Mouse (Mus musculus): Measurements from ENCODE around the gene Rap2a.

Gene Rap2a

DNA sequence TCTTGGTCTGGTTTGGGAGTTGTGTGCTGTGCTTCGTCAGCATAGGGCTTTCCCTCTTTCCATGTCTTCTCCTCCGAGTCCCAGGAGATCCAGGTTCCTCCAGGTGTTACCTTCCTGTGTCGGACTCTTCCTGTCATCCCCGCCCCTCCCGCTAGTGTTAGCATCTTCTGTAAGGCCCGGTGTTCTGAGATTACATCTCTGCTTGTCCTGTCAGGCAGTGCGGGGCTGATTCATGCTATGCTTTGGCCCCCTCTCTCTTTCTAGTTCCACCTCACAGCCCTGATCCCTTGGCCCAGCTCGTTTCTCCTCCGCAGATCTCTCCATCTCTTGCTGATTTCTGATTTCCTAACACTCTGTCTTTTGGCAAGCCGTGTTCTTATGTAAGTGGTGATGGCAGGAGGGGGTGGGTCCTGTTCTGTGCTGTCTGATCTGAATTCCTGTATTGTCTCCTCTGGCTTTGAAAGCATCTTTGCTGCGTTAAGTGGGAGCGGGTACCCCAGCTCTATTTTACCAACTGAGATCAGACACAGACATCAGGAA is 21.8 kb downstream of the Rap2a start:
- DNase-seq = no peak

DNA sequence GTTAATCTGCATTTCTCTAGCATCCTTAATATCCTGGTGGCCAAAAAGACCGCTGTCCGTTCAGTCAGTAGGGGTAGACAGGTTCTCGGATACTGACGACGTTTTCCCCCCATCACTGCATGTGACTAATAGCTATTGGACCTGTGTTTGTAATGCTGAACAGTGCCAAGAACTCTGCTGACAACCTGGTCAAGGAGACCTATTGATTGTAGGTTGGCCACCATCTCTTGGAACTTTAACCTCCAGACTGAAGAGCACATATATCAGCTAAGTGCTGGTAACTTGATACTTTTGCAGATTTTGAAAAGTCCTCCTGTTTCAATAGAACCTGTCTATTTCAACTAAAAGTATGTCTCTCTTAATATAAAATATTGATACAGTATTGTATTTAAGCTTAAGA is 22.5 kb downstream of the Rap2a start:
- DNase-seq = no peak

DNA sequence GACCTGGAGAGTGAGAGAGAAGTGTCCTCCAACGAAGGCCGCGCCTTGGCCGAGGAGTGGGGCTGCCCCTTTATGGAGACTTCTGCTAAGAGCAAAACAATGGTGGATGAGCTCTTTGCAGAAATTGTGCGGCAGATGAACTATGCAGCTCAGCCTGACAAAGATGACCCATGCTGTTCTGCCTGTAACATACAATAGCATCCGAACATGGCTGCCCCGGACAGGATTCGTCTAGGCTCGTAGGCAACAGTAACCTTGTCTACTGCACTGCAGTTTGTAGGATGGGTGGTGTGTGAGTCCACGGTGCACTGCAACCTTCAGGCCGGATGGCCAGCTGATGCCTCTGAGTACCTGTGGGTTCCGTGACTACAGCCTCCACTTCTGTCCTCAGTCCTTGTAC is 25.4 kb downstream of the Rap2a start:
- no peak for DNase-seq

GRCm38 (mm10) chr14:120504423-120504822 is 26.2 kb downstream of the Rap2a start:
- DNase-seq = no peak

DNA sequence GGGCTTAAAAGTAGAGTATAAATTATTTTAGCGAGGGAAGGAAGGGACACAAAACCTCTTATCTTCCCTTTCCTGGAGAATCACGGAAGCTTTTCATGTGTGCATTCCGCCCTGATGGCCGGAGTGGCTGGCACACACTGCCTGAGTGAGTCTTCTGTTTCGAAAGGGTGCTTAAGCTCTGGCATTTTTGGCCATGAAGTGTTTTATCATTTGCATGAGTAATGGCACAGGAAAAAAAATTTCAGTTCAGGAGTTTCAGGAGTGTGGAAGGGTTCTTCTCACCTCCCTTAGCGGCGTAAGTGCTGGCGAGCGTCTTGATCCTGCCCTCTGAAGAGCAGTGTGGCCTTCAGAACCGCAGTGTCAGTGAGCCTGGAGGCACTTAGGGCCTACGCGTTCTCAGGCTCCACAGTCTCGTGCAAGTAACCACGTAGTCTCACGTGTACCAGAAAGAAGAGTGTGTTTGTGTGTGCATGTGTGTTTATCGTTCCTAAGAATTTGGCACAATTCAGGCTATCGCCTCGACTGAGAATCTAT is 26.8 kb downstream of the Rap2a start:
- no peak for DNase-seq

DNA sequence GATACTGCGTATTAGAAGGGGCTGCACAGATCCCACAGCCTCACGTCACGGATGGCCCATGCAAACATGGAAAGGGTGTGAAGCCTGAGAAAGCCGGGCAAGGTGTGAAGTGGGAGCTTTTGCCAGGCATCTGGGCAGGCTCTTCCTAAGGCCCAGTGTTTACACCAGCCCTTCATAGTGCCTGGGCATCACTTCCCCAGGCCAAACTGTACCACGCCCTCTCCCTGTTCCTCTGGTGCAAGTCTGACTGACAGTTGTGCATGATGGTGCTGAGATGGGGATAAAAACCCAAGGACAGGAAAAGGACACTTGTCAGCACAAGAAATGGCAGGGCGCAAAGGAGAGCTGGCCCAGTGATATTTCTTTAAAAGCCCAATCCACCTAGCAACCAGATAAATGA is 27.7 kb downstream of the Rap2a start:
- DNase-seq = no peak

DNA sequence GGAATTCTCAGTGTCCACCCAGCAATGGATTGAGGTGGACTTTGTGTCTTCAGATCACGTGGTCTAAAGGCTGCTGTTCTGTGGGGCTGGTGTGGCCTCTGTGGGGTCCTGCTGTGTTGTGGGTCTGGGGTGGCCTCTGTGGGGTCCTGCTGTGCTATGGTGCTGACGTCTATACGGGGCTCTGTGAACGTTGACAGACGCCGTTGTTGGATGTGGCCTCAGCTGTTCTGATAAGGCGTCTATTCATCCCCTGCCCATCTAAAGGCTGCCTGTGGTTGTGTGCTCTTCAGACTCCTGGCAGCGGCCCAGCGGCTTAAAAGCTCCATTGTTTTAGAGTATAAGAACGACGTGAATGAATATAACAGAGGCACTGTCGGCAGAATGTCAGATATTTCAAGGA is 29.3 kb downstream of the Rap2a start:
- no peak for DNase-seq

DNA sequence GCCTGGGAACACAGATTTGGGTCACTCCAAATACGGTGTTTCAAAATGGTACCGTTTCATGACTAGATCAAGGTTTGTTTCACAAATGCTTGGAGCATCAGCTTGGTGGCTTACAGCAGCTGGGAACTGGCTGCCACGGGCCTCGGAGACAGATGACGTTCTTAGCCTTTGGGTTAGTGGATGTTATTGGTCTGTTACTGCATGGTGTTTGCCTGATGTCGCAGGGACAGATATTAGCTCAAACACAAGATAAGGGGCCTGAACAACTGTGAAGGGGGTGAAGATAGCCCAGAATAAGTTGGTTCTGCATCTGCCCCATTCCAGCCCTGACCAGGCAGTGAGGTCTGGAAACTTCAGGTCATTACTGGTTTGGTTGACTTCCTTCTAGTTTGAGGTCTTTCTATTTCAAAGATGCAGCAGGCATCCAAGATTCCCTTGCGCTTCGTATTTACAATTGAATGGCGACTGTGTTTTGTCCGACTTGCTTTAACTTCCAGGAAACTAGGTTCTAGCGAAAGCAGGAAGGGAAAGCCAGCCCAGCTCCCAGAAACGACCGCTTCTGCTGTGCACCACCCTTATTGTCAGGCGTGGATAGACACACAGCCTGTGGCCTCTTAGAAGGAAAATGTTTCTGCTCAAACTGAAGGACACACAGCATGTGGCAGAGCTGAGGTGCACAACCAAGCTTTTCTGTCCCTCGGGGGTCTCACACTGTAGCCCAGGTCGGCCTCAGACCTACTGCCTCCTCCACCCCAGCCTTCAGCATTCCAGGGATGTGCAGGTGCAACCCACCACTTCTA is 30.5 kb downstream of the Rap2a start:
- DNase-seq = no peak

DNA sequence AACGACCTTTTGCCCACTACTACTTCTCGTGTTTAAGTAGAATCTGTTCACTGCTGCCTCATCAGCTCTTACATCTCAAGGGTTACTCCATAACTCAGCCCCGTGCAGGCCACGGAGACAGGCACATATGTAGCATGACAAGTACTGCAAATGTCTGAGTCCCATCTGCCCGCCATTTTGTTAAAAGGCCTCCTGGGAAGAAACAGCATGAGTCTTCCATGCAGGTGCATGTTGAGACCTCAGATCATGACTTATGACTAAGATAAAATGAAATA is 31.1 kb downstream of the Rap2a start:
- DNase-seq = no peak

- no peak for DNase-seq
These were observed 33.6 kb downstream of the Rap2a start for GRCm38 (mm10) chr14:120511821-120512220.

DNA sequence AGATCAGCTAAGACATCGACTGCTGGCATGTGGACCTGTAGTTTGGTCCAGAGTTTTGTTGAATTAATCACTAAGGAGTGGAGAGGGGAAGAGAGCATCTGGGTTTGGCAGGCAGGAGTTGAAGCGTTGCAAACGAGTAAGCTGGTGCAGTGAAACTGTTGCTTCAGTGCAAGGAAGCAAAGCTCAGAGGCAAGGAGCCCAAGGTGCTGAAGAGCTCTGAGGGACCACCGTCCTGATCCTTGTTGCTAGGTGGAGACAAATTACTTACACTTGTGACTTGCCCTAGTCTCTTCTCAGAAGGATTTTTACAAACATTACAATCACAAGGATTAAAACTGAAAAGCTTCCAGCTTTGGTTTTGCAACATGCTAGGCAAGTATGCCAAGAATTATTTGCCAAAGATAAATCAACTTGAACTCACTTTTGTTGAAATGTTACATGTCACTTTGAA is 36.6 kb downstream of the Rap2a start:
- DNase-seq = no peak

- DNase-seq = no peak
These were observed 37.1 kb downstream of the Rap2a start for GRCm38 (mm10) chr14:120515376-120515775.

DNA sequence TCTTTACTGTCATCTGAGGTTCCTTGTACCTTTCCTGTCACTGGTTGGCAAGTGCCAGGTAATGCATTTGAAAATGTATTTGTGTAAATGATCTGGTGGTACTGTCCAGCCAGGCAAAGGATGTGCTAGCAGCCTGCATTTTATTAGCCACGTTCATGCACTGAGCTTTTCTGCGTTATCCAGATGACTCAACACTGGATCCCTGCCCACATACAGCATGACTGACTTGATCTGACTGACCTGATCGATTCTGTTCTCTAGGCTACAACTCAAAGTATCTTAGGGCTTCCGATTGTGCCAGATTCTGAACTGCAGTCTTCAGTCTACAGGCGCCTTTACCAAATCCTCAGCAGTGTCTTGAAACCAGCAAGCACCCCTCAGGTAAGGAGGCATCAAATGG is 40.5 kb downstream of the Rap2a start:
- no peak for DNase-seq

- DNase-seq = no peak
These were observed 41.7 kb downstream of the Rap2a start for GRCm38 (mm10) chr14:120519921-120520320.

DNA sequence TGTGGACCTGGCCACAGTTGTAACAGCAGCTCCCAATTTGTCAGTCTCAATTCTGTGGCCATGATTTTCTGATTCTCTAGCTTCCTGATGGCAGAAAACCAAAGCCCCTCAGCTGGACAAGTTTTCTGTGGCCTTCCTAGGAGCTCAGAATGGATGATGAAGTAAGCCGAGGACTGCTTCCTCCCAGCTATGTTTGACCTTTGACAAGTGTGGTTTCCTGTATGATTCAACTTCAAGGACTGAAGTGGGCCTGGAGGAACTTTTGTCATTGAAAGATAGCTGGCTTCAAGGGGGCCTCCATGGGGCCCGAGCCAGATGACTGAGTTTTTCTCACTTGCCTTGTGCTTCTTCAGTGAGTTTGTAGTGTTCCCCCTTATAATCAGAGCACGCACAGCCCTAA is 42.6 kb downstream of the Rap2a start:
- no peak for DNase-seq

- DNase-seq = no peak
These were observed 45.1 kb downstream of the Rap2a start for GRCm38 (mm10) chr14:120523296-120523695.

GRCm38 (mm10) chr14:120525644-120526043 is 47.4 kb downstream of the Rap2a start:
- DNase-seq = no peak

GRCm38 (mm10) chr14:120533301-120533700 is 55.1 kb downstream of the Rap2a start:
- DNase-seq = no peak

DNA sequence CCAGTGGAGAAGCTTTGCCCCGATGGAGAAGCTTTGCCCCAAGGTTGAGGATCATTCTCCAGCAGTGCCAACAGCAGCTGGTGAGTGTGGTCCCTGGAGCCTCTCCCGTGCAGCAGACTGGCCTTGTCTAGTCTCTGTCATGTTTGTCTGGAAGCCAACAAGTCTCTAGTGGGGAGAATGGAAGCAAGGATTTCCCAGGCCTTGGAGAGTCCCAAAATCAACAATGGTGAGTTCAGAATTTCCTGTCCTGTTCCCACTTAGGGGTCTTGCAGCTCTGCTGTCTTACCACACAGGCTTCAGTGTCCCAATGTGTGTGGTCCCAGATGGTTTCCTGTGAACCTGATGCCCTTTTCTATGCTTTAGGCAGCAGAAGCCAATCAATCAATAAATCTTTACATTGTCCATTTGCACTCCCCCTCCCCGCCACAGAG is 56.6 kb downstream of the Rap2a start:
- DNase-seq = no peak

GRCm38 (mm10) chr14:120535446-120535845 is 57.2 kb downstream of the Rap2a start:
- DNase-seq = no peak

DNA sequence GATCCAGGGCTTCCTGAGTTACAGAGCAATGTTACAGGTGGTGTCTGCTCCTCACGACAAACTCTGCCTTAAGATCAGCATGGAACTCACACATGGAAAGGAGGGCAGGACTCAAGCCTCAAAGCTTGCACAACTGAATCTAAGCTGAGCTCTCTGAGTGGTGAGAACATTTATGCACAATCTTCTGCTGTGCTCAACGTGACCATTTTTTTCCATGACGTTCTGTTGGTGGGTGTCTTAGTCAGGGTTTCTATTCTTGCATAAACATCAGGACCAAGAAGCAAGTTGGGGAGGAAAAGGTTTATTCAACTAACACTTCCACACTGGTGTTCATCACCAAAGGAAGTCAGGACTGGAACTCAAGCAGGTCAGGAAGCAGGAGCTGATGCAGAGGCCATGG is 57.7 kb downstream of the Rap2a start:
- DNase-seq = no peak

- DNase-seq = no peak
These were observed 60.9 kb downstream of the Rap2a start for GRCm38 (mm10) chr14:120539128-120539527.

- DNase-seq = no peak
These were observed 61.4 kb downstream of the Rap2a start for GRCm38 (mm10) chr14:120539626-120540025.

GRCm38 (mm10) chr14:120542445-120542844 is 64.2 kb downstream of the Rap2a start:
- no peak for DNase-seq

DNA sequence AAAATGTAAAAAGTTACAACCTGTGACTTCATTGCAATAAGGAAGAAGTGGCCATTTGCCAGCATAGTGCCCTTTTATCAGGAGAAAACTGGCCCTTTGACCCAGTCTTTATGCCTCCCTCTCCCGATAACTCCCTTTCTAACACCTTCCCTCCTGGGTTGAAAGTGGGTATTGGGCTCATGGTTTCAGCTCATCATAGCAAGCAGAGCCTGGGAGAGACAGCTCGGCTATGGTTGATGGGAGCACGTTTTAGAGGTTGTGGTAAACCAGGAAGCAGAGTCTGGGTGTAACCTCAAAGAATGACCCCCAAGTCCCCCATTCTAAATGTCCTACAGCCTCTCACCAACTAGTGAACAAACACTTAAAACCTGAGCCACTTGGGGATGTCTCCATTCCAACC is 64.7 kb downstream of the Rap2a start:
- DNase-seq = no peak
